Mouse (Mus musculus): ENCODE measurements at regions not wholly inside any gene's neighbourhood (a gene's known extent, or its start where the extent isn't known, plus 50 kb on each side); places are given as distances from the start of the nearest gene placed in this dataset.

DNA sequence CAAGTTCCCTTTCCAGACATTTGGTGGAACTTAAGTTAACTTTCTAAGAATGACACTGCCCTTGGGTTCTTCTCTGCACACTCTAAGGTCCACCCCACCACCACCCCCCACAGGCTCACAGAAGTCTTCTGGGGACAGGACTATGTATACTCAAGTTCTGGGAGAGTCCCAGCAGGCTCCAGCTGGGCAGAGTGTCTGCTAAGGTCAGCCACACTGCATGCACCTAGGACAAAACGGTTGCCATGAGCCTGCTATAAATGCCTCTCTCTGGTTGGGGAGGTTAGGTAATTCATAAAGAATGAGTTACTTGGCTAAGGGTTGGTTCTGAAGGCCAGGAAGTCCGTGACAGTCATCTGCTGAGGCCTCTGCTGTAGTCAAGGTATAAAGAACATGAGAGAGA lies 155.2 kb downstream of the Ackr3 start:
- Histone ChIP-seq H3K27ac (ENCODE audit: insufficient read depth, low read length) (no peak overlapping the region), H3K27me3 (ENCODE audit: control insufficient read depth, insufficient read depth, low read length) (no peaks in the 10 kb centered on the region), H3K4me1 (ENCODE audit: control insufficient read depth, insufficient read depth, insufficient read length) (no peaks in the 10 kb centered on the region), H3K36me3 (ENCODE audit: control insufficient read depth, insufficient read depth, low read length) (no peaks in the 10 kb centered on the region), H3K4me3 (ENCODE audit: extremely low read depth, insufficient read depth, insufficient read length) (no peak overlapping the region)
- WGBS: 73% methylated on average over 2 of the region's 2 CpGs
- no peak for DNase-seq (ENCODE audit: low read depth in 1 of 2, low spot score in 2 of 2)
- TF ChIP-seq CTCF (IDR thresholded peaks at IDR 0.05; ENCODE audit: extremely low read depth, insufficient read depth, insufficient read length, insufficient replicate concordance) (no peak), POLR2A (IDR thresholded peaks at IDR 0.05; ENCODE audit: low read depth, low read length) (no peak)

GRCm38 (mm10) chr1:90360065-90360464 lies 156.3 kb downstream of the Ackr3 start:
- Histone ChIP-seq H3K27me3 (ENCODE audit: control insufficient read depth, insufficient read depth, low read length) (no peaks in the 10 kb centered on the region), H3K27ac (ENCODE audit: insufficient read depth, low read length) (no peak overlapping the region), H3K4me1 (ENCODE audit: control insufficient read depth, insufficient read depth, insufficient read length) (no peaks in the 10 kb centered on the region), H3K36me3 (ENCODE audit: control insufficient read depth, insufficient read depth, low read length) (no peaks in the 10 kb centered on the region), H3K4me3 (ENCODE audit: extremely low read depth, insufficient read depth, insufficient read length) (no peak overlapping the region)
- WGBS: 76% methylated on average over 3 of the region's 3 CpGs
- no peak for DNase-seq (ENCODE audit: low read depth in 1 of 2, low spot score in 2 of 2)
- no peak for TF ChIP-seq CTCF (IDR thresholded peaks at IDR 0.05; ENCODE audit: extremely low read depth, insufficient read depth, insufficient read length, insufficient replicate concordance)
- no peak for TF ChIP-seq POLR2A (IDR thresholded peaks at IDR 0.05; ENCODE audit: low read depth, low read length)

- 85% methylated on average over 4 of the region's 4 CpGs for WGBS
- TF ChIP-seq CTCF (IDR thresholded peaks at IDR 0.05; ENCODE audit: extremely low read depth, insufficient read depth, insufficient read length, insufficient replicate concordance) (no peak), POLR2A (IDR thresholded peaks at IDR 0.05; ENCODE audit: low read depth, low read length) (no peak)
- no peaks in the 10 kb centered on the region for H3K36me3 ChIP-seq (ENCODE audit: control insufficient read depth, insufficient read depth, low read length)
- no peak for DNase-seq (ENCODE audit: low read depth in 1 of 2, low spot score in 2 of 2)
- no peak overlapping the region for H3K4me3 ChIP-seq (ENCODE audit: extremely low read depth, insufficient read depth, insufficient read length)
- no peak overlapping the region for H3K27ac ChIP-seq (ENCODE audit: insufficient read depth, low read length)
- no peaks in the 10 kb centered on the region; the same call in 1 of the 2 replicates for H3K4me1 ChIP-seq (ENCODE audit: control insufficient read depth, insufficient read depth, insufficient read length)
- H3K27me3 ChIP-seq (ENCODE audit: control insufficient read depth, insufficient read depth, low read length): no peaks in the 10 kb centered on the region
These were observed 160.7 kb downstream of the Ackr3 start for GRCm38 (mm10) chr1:90364444-90364843.

- Histone ChIP-seq H3K4me1 (ENCODE audit: control insufficient read depth, insufficient read depth, insufficient read length) (no peaks in the 10 kb centered on the region; the same call in 1 of the 2 replicates), H3K36me3 (ENCODE audit: control insufficient read depth, insufficient read depth, low read length) (no peaks in the 10 kb centered on the region), H3K4me3 (ENCODE audit: extremely low read depth, insufficient read depth, insufficient read length) (no peak overlapping the region), H3K27ac (ENCODE audit: insufficient read depth, low read length) (no peak overlapping the region), H3K27me3 (ENCODE audit: control insufficient read depth, insufficient read depth, low read length) (no peaks in the 10 kb centered on the region)
- TF ChIP-seq CTCF (IDR thresholded peaks at IDR 0.05; ENCODE audit: extremely low read depth, insufficient read depth, insufficient read length, insufficient replicate concordance) (no peak), POLR2A (IDR thresholded peaks at IDR 0.05; ENCODE audit: low read depth, low read length) (no peak)
- 4% methylated on average over 10 of the region's 10 CpGs for WGBS
- DNase-seq (ENCODE audit: low read depth in 1 of 2, low spot score in 2 of 2): peak; percentile 9 to 18
These were observed 164.8 kb downstream of the Ackr3 start for GRCm38 (mm10) chr1:90368581-90368980.

DNA sequence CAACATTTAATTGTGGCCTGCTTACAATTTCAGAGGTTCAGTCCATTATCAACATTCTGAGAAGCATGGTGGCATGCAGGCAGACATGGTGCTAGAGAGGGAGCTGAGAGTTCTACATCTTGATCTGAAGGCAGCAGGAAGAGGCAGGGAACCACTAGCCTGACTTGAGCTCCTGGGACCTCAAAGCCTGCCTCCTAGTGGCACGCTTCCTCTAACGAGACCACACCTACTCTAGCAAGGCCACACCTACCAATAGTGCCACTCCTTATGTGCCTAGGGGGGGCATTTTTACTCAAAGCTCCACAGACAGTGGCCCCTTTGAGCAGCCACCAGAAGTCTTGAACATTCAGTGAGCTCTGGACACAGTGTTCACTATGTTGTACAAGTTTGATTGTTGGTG lies 165.5 kb downstream of the Ackr3 start:
- Histone ChIP-seq H3K4me1 (ENCODE audit: control insufficient read depth, insufficient read depth, insufficient read length) (no peaks in the 10 kb centered on the region; the same call in 1 of the 2 replicates), H3K36me3 (ENCODE audit: control insufficient read depth, insufficient read depth, low read length) (no peaks in the 10 kb centered on the region), H3K27ac (ENCODE audit: insufficient read depth, low read length) (no peak overlapping the region), H3K27me3 (ENCODE audit: control insufficient read depth, insufficient read depth, low read length) (no peaks in the 10 kb centered on the region), H3K4me3 (ENCODE audit: extremely low read depth, insufficient read depth, insufficient read length) (no peak overlapping the region)
- DNase-seq (ENCODE audit: low read depth in 1 of 2, low spot score in 2 of 2): peak; percentile 4 to 42
- WGBS: 63% methylated on average over 2 of the region's 2 CpGs
- TF ChIP-seq POLR2A (IDR thresholded peaks at IDR 0.05; ENCODE audit: low read depth, low read length): no peak
- no peak for TF ChIP-seq CTCF (IDR thresholded peaks at IDR 0.05; ENCODE audit: extremely low read depth, insufficient read depth, insufficient read length, insufficient replicate concordance)

- Histone ChIP-seq H3K4me3 (ENCODE audit: extremely low read depth, insufficient read depth, insufficient read length) (no peak overlapping the region), H3K27ac (ENCODE audit: insufficient read depth, low read length) (no peak overlapping the region), H3K4me1 (ENCODE audit: control insufficient read depth, insufficient read depth, insufficient read length) (no peaks in the 10 kb centered on the region; the same call in 1 of the 2 replicates), H3K27me3 (ENCODE audit: control insufficient read depth, insufficient read depth, low read length) (no peaks in the 10 kb centered on the region), H3K36me3 (ENCODE audit: control insufficient read depth, insufficient read depth, low read length) (no peaks in the 10 kb centered on the region)
- TF ChIP-seq POLR2A (IDR thresholded peaks at IDR 0.05; ENCODE audit: low read depth, low read length): no peak
- TF ChIP-seq CTCF (IDR thresholded peaks at IDR 0.05; ENCODE audit: extremely low read depth, insufficient read depth, insufficient read length, insufficient replicate concordance): no peak
- no peak for DNase-seq (ENCODE audit: low read depth in 1 of 2, low spot score in 2 of 2)
- WGBS: 75% methylated on average over 5 of the region's 5 CpGs
These were observed 167.0 kb downstream of the Ackr3 start for GRCm38 (mm10) chr1:90370766-90371165.

DNA sequence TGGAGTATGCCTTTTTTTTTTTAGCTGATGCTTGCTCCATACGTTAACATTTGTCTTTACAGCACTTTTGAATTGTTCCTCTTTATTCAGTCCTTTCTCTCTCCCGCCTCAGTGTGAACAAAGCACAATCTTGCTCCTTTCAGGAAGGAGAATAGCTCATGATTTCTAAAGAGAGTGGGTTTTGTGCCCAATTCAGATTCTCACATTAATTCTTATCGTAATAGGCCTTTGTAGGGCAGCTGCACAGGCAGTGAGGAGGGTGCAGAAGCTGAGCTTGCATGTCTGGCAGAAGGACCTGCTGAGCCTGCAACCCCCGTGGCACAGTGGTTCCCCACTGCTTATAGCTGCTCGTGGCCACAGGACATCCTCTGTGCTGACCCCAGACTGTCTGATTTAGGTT lies 169.2 kb downstream of the Ackr3 start:
- no peak for DNase-seq (ENCODE audit: low read depth in 1 of 2, low spot score in 2 of 2)
- Histone ChIP-seq H3K27ac (ENCODE audit: insufficient read depth, low read length) (no peak overlapping the region), H3K4me3 (ENCODE audit: extremely low read depth, insufficient read depth, insufficient read length) (no peak overlapping the region), H3K36me3 (ENCODE audit: control insufficient read depth, insufficient read depth, low read length) (no peaks in the 10 kb centered on the region), H3K4me1 (ENCODE audit: control insufficient read depth, insufficient read depth, insufficient read length) (no peaks in the 10 kb centered on the region; the same call in 1 of the 2 replicates), H3K27me3 (ENCODE audit: control insufficient read depth, insufficient read depth, low read length) (no peaks in the 10 kb centered on the region)
- WGBS: 67% methylated on average over 5 of the region's 5 CpGs
- TF ChIP-seq POLR2A (IDR thresholded peaks at IDR 0.05; ENCODE audit: low read depth, low read length) (no peak), CTCF (IDR thresholded peaks at IDR 0.05; ENCODE audit: extremely low read depth, insufficient read depth, insufficient read length, insufficient replicate concordance) (no peak)
